Mouse (Mus musculus): ENCODE results near the gene Foxred1. TPM values are rescaled to one million over a fixed set of nuclear protein-coding genes. Genes with fewer than 3 reads are reported as not detected.

Gene Foxred1
- polyA plus RNA-seq, 2 experiments = 14.4 to 18.4 TPM

DNA sequence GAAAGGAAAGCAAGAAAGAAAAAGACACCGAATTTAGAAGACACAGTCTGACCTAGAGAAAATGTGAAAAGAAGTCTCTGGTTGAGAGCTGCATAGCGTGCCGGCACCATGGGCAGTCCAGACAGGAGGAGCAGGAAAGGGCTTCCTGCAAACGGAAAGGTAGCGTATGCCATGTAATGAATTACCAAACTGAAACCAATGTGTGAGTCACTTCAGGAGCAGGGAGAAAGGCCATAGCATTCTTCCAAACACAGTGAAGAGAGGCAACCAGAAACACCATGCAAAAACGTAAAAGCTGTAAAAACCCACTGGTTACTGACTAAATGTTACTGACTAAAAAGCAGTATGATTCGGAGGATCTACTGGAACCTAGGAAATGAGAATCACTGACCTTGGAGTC, 49.1 kb downstream of the Foxred1 start:
- peaks cover 0 to 4% of the 10 kb centered on the region in 2 experiments; a peak in 1 of 4 replicates for H3K4me1 ChIP-seq (replicated peaks; ENCODE audit: control insufficient read depth in 2 of 2, insufficient read depth in 2 of 2, low read length in 1 of 2)
- no peak overlapping the region for H3K4me2 ChIP-seq (ENCODE audit: low read depth)
- DNase-seq (ENCODE audit: low read depth in 3 of 3, low spot score in 3 of 3) (no peak), ATAC-seq (ENCODE audit: insufficient read depth) (no peak)
- H3K36me3 ChIP-seq (replicated peaks; ENCODE audit: control insufficient read depth, insufficient read depth, low read depth) = no peaks in the 10 kb centered on the region; the same call in none of the 2 replicates
- TF ChIP-seq EP300 (IDR thresholded peaks at IDR 0.05; ENCODE audit: low read depth) (no peak), CTCF (IDR thresholded peaks at IDR 0.05; ENCODE audit: low read depth) (no peak)
- 80% methylated on average over 7 of the region's 7 CpGs for WGBS (ENCODE audit: insufficient replicate concordance)
- H3K9ac ChIP-seq (replicated peaks) = no peak overlapping the region
- H3K4me3 ChIP-seq (ENCODE audit: insufficient read depth in 1 of 2, low read depth in 2 of 2, low read length in 2 of 2) = no peak overlapping the region
- no peak overlapping the region for H3K27ac ChIP-seq
- H3K27me3 ChIP-seq (ENCODE audit: control insufficient read depth, insufficient read depth, low read length) = no peaks in the 10 kb centered on the region
- no peaks in the 10 kb centered on the region for H3K9me3 ChIP-seq (ENCODE audit: control insufficient read depth, low read length)

DNA sequence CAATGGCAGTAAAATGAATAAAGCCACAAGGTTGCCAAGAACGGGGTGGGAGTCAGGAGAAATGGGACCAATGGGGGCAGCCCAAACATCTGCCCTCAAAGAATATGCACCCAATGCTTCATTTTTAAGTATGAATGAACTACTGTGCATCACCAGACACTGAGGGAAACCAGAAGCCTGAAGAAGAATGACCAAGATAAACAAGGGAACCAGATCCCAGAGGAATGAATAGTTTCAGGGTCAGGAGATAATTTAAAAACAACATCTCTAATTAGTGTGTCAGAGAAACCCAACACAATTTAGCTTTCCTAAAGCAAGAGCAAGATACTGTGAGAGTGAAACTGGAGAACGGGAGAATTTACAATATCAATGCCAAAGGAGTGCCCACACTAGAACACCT, 50.2 kb downstream of the Foxred1 start:
- Histone ChIP-seq H3K36me3 (replicated peaks; ENCODE audit: control insufficient read depth, insufficient read depth, low read depth) (no peaks in the 10 kb centered on the region; the same call in none of the 2 replicates), H3K9ac (replicated peaks) (no peak overlapping the region), H3K4me3 (ENCODE audit: insufficient read depth in 1 of 2, low read depth in 2 of 2, low read length in 2 of 2) (no peak overlapping the region), H3K4me2 (ENCODE audit: low read depth) (no peak overlapping the region), H3K9me3 (ENCODE audit: control insufficient read depth, low read length) (no peaks in the 10 kb centered on the region), H3K27me3 (ENCODE audit: control insufficient read depth, insufficient read depth, low read length) (no peaks in the 10 kb centered on the region), H3K27ac (no peak overlapping the region), H3K4me1 (replicated peaks; ENCODE audit: control insufficient read depth in 2 of 2, insufficient read depth in 2 of 2, low read length in 1 of 2) (peaks cover 0 to 4% of the 10 kb centered on the region in 2 experiments; a peak in 1 of 4 replicates)
- no peak for DNase-seq (ENCODE audit: low read depth in 3 of 3, low spot score in 3 of 3)
- ATAC-seq (ENCODE audit: insufficient read depth) = no peak
- TF ChIP-seq EP300 (IDR thresholded peaks at IDR 0.05; ENCODE audit: low read depth) (no peak), CTCF (IDR thresholded peaks at IDR 0.05; ENCODE audit: low read depth) (no peak)
- 75% methylated on average over 2 of the region's 2 CpGs for WGBS (ENCODE audit: insufficient replicate concordance)

- Histone ChIP-seq H3K27ac (no peak overlapping the region), H3K4me1 (replicated peaks; ENCODE audit: control insufficient read depth in 2 of 2, insufficient read depth in 2 of 2, low read length in 1 of 2) (0 out of 4 replicates have a peak, but pooled peaks cover 0 to 2% of the 10 kb centered on the region in 2 experiments), H3K9me3 (ENCODE audit: control insufficient read depth, low read length) (no peaks in the 10 kb centered on the region), H3K36me3 (replicated peaks; ENCODE audit: control insufficient read depth, insufficient read depth, low read depth) (no peaks in the 10 kb centered on the region; the same call in 1 of the 2 replicates), H3K27me3 (ENCODE audit: control insufficient read depth, insufficient read depth, low read length) (no peaks in the 10 kb centered on the region), H3K4me3 (ENCODE audit: insufficient read depth in 1 of 2, low read depth in 2 of 2, low read length in 2 of 2) (no peak overlapping the region), H3K4me2 (ENCODE audit: low read depth) (no peak overlapping the region), H3K9ac (replicated peaks) (no peak overlapping the region)
- DNase-seq (ENCODE audit: low read depth in 3 of 3, low spot score in 3 of 3) (no peak), ATAC-seq (ENCODE audit: insufficient read depth) (no peak)
- WGBS (ENCODE audit: insufficient replicate concordance) = 71% methylated on average over 3 of the region's 3 CpGs
- no peak for TF ChIP-seq EP300 (IDR thresholded peaks at IDR 0.05; ENCODE audit: low read depth)
- no peak for TF ChIP-seq CTCF (IDR thresholded peaks at IDR 0.05; ENCODE audit: low read depth)
Observed at GRCm38 (mm10) chr9:35158477-35158876, 52.4 kb downstream of the Foxred1 start.

DNA sequence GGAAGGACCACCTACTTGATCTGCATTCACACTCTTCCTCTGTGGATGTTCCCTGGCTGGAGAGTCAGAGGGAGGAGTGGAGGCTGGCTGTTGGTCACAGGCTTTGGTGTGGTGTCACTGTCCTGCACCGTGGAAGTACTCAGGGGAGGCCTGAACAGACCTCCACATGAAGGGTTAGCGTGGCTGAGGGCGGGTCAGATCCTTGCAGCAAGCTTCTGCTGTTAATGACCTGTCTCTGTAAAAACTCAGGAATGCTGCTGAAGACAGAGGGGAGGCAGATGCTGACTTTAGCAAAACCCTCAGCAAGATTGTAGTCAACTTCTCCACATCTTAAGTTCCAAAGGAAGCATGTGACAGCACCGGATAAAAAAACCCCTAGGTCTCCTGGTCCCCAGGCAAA, 54.0 kb downstream of the Foxred1 start:
- no peak overlapping the region for H3K9ac ChIP-seq (replicated peaks)
- no peaks in the 10 kb centered on the region for H3K9me3 ChIP-seq (ENCODE audit: control insufficient read depth, low read length)
- no peak overlapping the region for H3K27ac ChIP-seq
- H3K27me3 ChIP-seq (ENCODE audit: control insufficient read depth, insufficient read depth, low read length) = no peaks in the 10 kb centered on the region
- no peak for ATAC-seq (ENCODE audit: insufficient read depth)
- H3K4me1 ChIP-seq (replicated peaks; ENCODE audit: control insufficient read depth in 2 of 2, insufficient read depth in 2 of 2, low read length in 1 of 2) = 0 out of 4 replicates have a peak, but pooled peaks cover 0 to 2% of the 10 kb centered on the region in 2 experiments
- no peak for TF ChIP-seq EP300 (IDR thresholded peaks at IDR 0.05; ENCODE audit: low read depth)
- TF ChIP-seq CTCF (IDR thresholded peaks at IDR 0.05; ENCODE audit: low read depth) = no peak
- H3K4me3 ChIP-seq (ENCODE audit: insufficient read depth in 1 of 2, low read depth in 2 of 2, low read length in 2 of 2) = no peak overlapping the region
- no peak for DNase-seq (ENCODE audit: low read depth in 3 of 3, low spot score in 3 of 3)
- H3K4me2 ChIP-seq (ENCODE audit: low read depth) = no peak overlapping the region
- H3K36me3 ChIP-seq (replicated peaks; ENCODE audit: control insufficient read depth, insufficient read depth, low read depth) = no peaks in the 10 kb centered on the region
- WGBS (ENCODE audit: insufficient replicate concordance) = 74% methylated on average over 4 of the region's 4 CpGs

DNA sequence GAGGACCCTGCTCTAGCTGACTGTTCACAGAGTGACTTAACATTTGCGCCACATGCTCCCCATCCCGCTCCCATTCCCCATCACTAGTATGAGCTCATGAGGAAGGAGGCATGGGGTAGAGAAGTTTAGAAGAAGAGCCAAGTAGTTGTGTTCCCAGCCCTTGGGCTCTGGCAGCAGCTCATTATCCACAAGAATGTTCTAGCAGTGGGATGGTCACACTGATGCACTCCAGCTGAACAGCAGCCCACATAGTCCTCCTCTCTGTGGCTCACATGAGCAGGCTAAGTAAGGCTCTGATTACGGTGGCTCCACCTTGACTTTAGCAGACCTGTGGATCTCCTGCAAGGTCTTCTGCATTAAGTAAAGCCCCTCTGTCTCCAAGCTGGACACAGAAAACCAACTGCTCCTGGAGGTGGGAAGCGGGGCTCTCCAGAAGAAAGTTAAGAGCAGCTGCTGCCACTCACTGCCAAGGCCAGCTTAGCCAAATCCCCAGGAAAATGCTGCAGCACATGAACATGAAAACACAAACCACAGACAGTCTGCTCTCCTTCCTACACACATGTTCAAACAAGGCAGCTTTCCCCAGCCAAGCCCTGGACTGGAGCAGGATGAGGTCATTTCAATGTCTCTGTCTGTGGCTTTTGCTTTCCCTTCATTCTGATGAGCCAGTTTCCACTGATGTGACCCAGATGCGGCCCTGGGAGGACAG, 54.7 kb downstream of the Foxred1 start:
- TF ChIP-seq CTCF (IDR thresholded peaks at IDR 0.05; ENCODE audit: low read depth) (no peak), EP300 (IDR thresholded peaks at IDR 0.05; ENCODE audit: low read depth) (no peak)
- 0 out of 4 replicates have a peak, but pooled peaks cover 0 to 2% of the 10 kb centered on the region in 2 experiments for H3K4me1 ChIP-seq (replicated peaks; ENCODE audit: control insufficient read depth in 2 of 2, insufficient read depth in 2 of 2, low read length in 1 of 2)
- no peak overlapping the region for H3K4me2 ChIP-seq (ENCODE audit: low read depth)
- no peak for DNase-seq (ENCODE audit: low read depth in 3 of 3, low spot score in 3 of 3)
- no peak overlapping the region for H3K9ac ChIP-seq (replicated peaks)
- no peak overlapping the region for H3K4me3 ChIP-seq (ENCODE audit: insufficient read depth in 1 of 2, low read depth in 2 of 2, low read length in 2 of 2)
- WGBS (ENCODE audit: insufficient replicate concordance) = 78% methylated on average over 5 of the region's 5 CpGs
- no peak for ATAC-seq (ENCODE audit: insufficient read depth)
- no peaks in the 10 kb centered on the region for H3K9me3 ChIP-seq (ENCODE audit: control insufficient read depth, low read length)
- no peak overlapping the region for H3K27ac ChIP-seq
- no peaks in the 10 kb centered on the region for H3K36me3 ChIP-seq (replicated peaks; ENCODE audit: control insufficient read depth, insufficient read depth, low read depth)
- no peaks in the 10 kb centered on the region for H3K27me3 ChIP-seq (ENCODE audit: control insufficient read depth, insufficient read depth, low read length)

Other genes starting within 250 kb of the Foxred1 start
- gene St3gal4, start 91.8 kb downstream of the Foxred1 start, polyA plus RNA-seq (2012; rRNA removed) = 4.6 and 6.0 TPM in 2 replicates
- 17.8 and 19.2 TPM in 2 replicates for gene St3gal4, start 91.8 kb downstream of the Foxred1 start, polyA plus RNA-seq (2014; fragmentation: Nextera tagmentation; extraction: Ambion mirVana)
- 36.5 and 38.6 TPM in 2 replicates for gene Dcps, start 35.0 kb downstream of the Foxred1 start, polyA plus RNA-seq (2012; rRNA removed)
- gene Dcps, start 35.0 kb downstream of the Foxred1 start, polyA plus RNA-seq (2014; fragmentation: Nextera tagmentation; extraction: Ambion mirVana) = 48.0 and 50.4 TPM in 2 replicates
- gene Srpr, start 10.9 kb downstream of the Foxred1 start, polyA plus RNA-seq (2012; rRNA removed) = 25.4 and 28.8 TPM in 2 replicates
- gene Srpr, start 10.9 kb downstream of the Foxred1 start, polyA plus RNA-seq (2014; fragmentation: Nextera tagmentation; extraction: Ambion mirVana) = 53.8 and 54.6 TPM in 2 replicates
- 3.2 TPM in 2 replicates for gene Tirap, start 10.8 kb downstream of the Foxred1 start, polyA plus RNA-seq (2012; rRNA removed)
- 4.8 and 4.9 TPM in 2 replicates for gene Tirap, start 10.8 kb downstream of the Foxred1 start, polyA plus RNA-seq (2014; fragmentation: Nextera tagmentation; extraction: Ambion mirVana)
- 4.2 and 7.4 TPM in 2 replicates for gene Fam118b, start 56.8 kb upstream of the Foxred1 start, polyA plus RNA-seq (2012; rRNA removed)
- 11.1 and 13.8 TPM in 2 replicates for gene Fam118b, start 56.8 kb upstream of the Foxred1 start, polyA plus RNA-seq (2014; fragmentation: Nextera tagmentation; extraction: Ambion mirVana)
- 7.6 and 8.9 TPM in 2 replicates for gene Rpusd4, start 56.8 kb upstream of the Foxred1 start, polyA plus RNA-seq (2012; rRNA removed)
- gene Rpusd4, start 56.8 kb upstream of the Foxred1 start, polyA plus RNA-seq (2014; fragmentation: Nextera tagmentation; extraction: Ambion mirVana) = 11.4 and 15.3 TPM in 2 replicates
- gene Cdon, start 210.1 kb upstream of the Foxred1 start, polyA plus RNA-seq (2012; rRNA removed) = 0.52 TPM in 2 replicates
- gene Cdon, start 210.1 kb upstream of the Foxred1 start, polyA plus RNA-seq (2014; fragmentation: Nextera tagmentation; extraction: Ambion mirVana) = 0.21 and 0.36 TPM in 2 replicates

Data from liver, embryonic 14.5 days (tissue).